Comparison of ENCODE assay signal across 16 mouse cellular contexts in genomic region chr6:114261609-114262008, GRCm38 (mm10). TPM values are rescaled to one million over a fixed set of nuclear protein-coding genes. Genes with fewer than 3 reads are reported as not detected.
DNase-seq lines count a peak whose midpoint lies in the region; ATAC-seq lines count a peak whose summit lies in the region.
"Had no signal": no experiment of that assay in that cellular context is flagged by ENCODE, and none has a peak within 500 bp of the region (broad histone marks: within the 10 kb centered on the region; RNA-seq: fewer than 3 reads in every experiment).

No protein-coding gene starts in this region.

- H3K36me3 ChIP-seq in midbrain, embryonic 13.5 days, result no peaks in the 10 kb centered on the region
- H3K36me3 ChIP-seq in midbrain, embryonic 11.5 days (ENCODE audit: control insufficient read depth, insufficient read depth, low read length), result no peaks in the 10 kb centered on the region
- H3K36me3 ChIP-seq in forebrain, embryonic 15.5 days, result no peaks in the 10 kb centered on the region
- H3K36me3 ChIP-seq in hindbrain, embryonic 14.5 days (replicated peaks; ENCODE audit: control insufficient read depth, insufficient read depth), result no peaks in the 10 kb centered on the region
- H3K36me3 ChIP-seq: midbrain, embryonic 12.5 days; neural tube, embryonic 12.5 days had no signal

- peak; percentile 49 for ATAC-seq in midbrain, embryonic 13.5 days
- ATAC-seq in midbrain, embryonic 11.5 days (ENCODE audit: low FRiP score), result no peak
- ATAC-seq in forebrain, embryonic 15.5 days (replicated peaks), result 0 out of 2 replicates have a peak, but pooled peaks have one; percentile 17
- peak; percentile 42; the same call in 1 of the 2 replicates for ATAC-seq in hindbrain, embryonic 14.5 days (ENCODE audit: low FRiP score)

- peaks cover 45% of the 10 kb centered on the region for H3K4me1 ChIP-seq in midbrain, embryonic 13.5 days (replicated peaks)
- H3K4me1 ChIP-seq in midbrain, embryonic 11.5 days (ENCODE audit: control insufficient read depth, insufficient read depth, low read length), result peaks cover 3% of the 10 kb centered on the region; the same call in 1 of the 2 replicates
- H3K4me1 ChIP-seq in forebrain, embryonic 15.5 days, result peaks cover 48% of the 10 kb centered on the region
- H3K4me1 ChIP-seq in hindbrain, embryonic 14.5 days (replicated peaks; ENCODE audit: control insufficient read depth, insufficient read depth, low read length), result peaks cover 38% of the 10 kb centered on the region

- no peak overlapping the region for H3K4me3 ChIP-seq in midbrain, embryonic 13.5 days (replicated peaks)
- H3K4me3 ChIP-seq in midbrain, embryonic 11.5 days (ENCODE audit: low read depth, low read length), result no peak overlapping the region
- H3K4me3 ChIP-seq in forebrain, embryonic 15.5 days, result no peak overlapping the region
- no peak overlapping the region for H3K4me3 ChIP-seq in hindbrain, embryonic 14.5 days (replicated peaks; ENCODE audit: low read length)
- H3K4me3 ChIP-seq: heart, adult 2 months; midbrain, embryonic 12.5 days; neural tube, embryonic 12.5 days had no signal

- H3K9me3 ChIP-seq in midbrain, embryonic 13.5 days, result no peaks in the 10 kb centered on the region
- no peaks in the 10 kb centered on the region for H3K9me3 ChIP-seq in midbrain, embryonic 11.5 days (ENCODE audit: control insufficient read depth, low read length)
- H3K9me3 ChIP-seq in forebrain, embryonic 15.5 days, result no peaks in the 10 kb centered on the region
- H3K9me3 ChIP-seq in hindbrain, embryonic 14.5 days (ENCODE audit: control insufficient read depth, low read length), result no peaks in the 10 kb centered on the region
- H3K9me3 ChIP-seq: midbrain, embryonic 12.5 days; neural tube, embryonic 12.5 days had no signal

- H3K27ac ChIP-seq in midbrain, embryonic 13.5 days, result peak overlapping the region; percentile 40; the same call in 1 of the 2 replicates
- no peak overlapping the region for H3K27ac ChIP-seq in midbrain, embryonic 11.5 days (ENCODE audit: low read depth, low read length)
- peak overlapping the region; percentile 13; the same call in 1 of the 2 replicates for H3K27ac ChIP-seq in forebrain, embryonic 15.5 days (replicated peaks)
- 0 out of 2 replicates have a peak overlapping the region, but pooled peaks have one; percentile 35 for H3K27ac ChIP-seq in hindbrain, embryonic 14.5 days
- H3K27ac ChIP-seq: heart, adult 2 months; midbrain, embryonic 12.5 days; neural tube, embryonic 12.5 days had no signal

- no peak overlapping the region for H3K4me2 ChIP-seq in midbrain, embryonic 13.5 days (replicated peaks)
- H3K4me2 ChIP-seq in midbrain, embryonic 11.5 days, result no peak overlapping the region
- no peak overlapping the region for H3K4me2 ChIP-seq in forebrain, embryonic 15.5 days (replicated peaks)
- no peak overlapping the region for H3K4me2 ChIP-seq in hindbrain, embryonic 14.5 days (replicated peaks)
- H3K4me2 ChIP-seq: midbrain, embryonic 12.5 days; neural tube, embryonic 12.5 days had no signal

- no peak overlapping the region for H3K9ac ChIP-seq in midbrain, embryonic 13.5 days (replicated peaks)
- H3K9ac ChIP-seq in midbrain, embryonic 11.5 days (ENCODE audit: low read length), result no peak overlapping the region
- no peak overlapping the region for H3K9ac ChIP-seq in forebrain, embryonic 15.5 days (replicated peaks)
- no peak overlapping the region for H3K9ac ChIP-seq in hindbrain, embryonic 14.5 days
- H3K9ac ChIP-seq: midbrain, embryonic 12.5 days; neural tube, embryonic 12.5 days had no signal

- no peaks in the 10 kb centered on the region for H3K27me3 ChIP-seq in midbrain, embryonic 13.5 days
- H3K27me3 ChIP-seq in midbrain, embryonic 11.5 days (ENCODE audit: control insufficient read depth, insufficient read depth, low read length), result no peaks in the 10 kb centered on the region
- H3K27me3 ChIP-seq in forebrain, embryonic 15.5 days, result no peaks in the 10 kb centered on the region
- H3K27me3 ChIP-seq in hindbrain, embryonic 14.5 days (ENCODE audit: control insufficient read depth, insufficient read depth, low read length), result no peaks in the 10 kb centered on the region
- H3K27me3 ChIP-seq: neural tube, embryonic 12.5 days had no signal

- WGBS in midbrain, embryonic 13.5 days, result 45% methylated on average over 6 of the region's 6 CpGs
- WGBS in midbrain, embryonic 11.5 days, result 63% methylated on average over 6 of the region's 6 CpGs
- WGBS in forebrain, embryonic 15.5 days, result 38% methylated on average over 6 of the region's 6 CpGs
- 44% methylated on average over 6 of the region's 6 CpGs for WGBS in hindbrain, embryonic 14.5 days

- no peak for DNase-seq in midbrain, embryonic 11.5 days (ENCODE audit: low spot score, missing footprints)
- DNase-seq in hindbrain, embryonic 14.5 days (ENCODE audit: low spot score), result peak; percentile 40
- DNase-seq in retina, postnatal 1 day, result peak; percentile 99
- DNase-seq in testis, postnatal 10 days (ENCODE audit: low spot score), result no peak
- no peak for DNase-seq in frontal cortex, postnatal 25 days (ENCODE audit: low spot score in 2 of 2)
- DNase-seq: adrenal gland, postnatal 14 days; heart, adult 2 months; kidney, adult 8-10 months; liver; lung, adult 18-20 months; lung, postnatal 36 days had no signal

RNA-seq across cellular contexts. Expression of gene Slc6a1, which starts 20.8 kb away (rescaled TPM):
- polyA plus RNA-seq in midbrain, embryonic 13.5 days (2015; fragmentation: Nextera tagmentation; extraction: Ambion mirVana), result 85.6 and 88.9 TPM in 2 replicates
- 13.3 and 16.5 TPM in 2 replicates for polyA plus RNA-seq in midbrain, embryonic 11.5 days (2014; fragmentation: Nextera tagmentation; extraction: Ambion mirVana)
- 98.4 and 99.8 TPM in 2 replicates for polyA plus RNA-seq in forebrain, embryonic 15.5 days (2015; fragmentation: Nextera tagmentation; extraction: Ambion mirVana)
- polyA plus RNA-seq in hindbrain, embryonic 14.5 days (2014; fragmentation: Nextera tagmentation; extraction: Ambion mirVana), result 135 and 154 TPM in 2 replicates
- polyA plus RNA-seq: stomach, embryonic 14.5 days had no signal

Comparison
In these comparisons a context has a peak if more than half of its experiments do, and no peak if none do; other contexts are left out.
1. DNase-seq: peak in hindbrain, embryonic 14.5 days (single experiment) and retina, postnatal 1 day (single experiment); none in midbrain, embryonic 11.5 days (single experiment), testis, postnatal 10 days (single experiment) and frontal cortex, postnatal 25 days (0 of 2).